ENCODE assay signal across 20 mouse cellular contexts in genomic region chr10:23179285-23179684, GRCm38 (mm10).
DNase-seq lines count a peak whose midpoint lies in the region; ATAC-seq lines count a peak whose summit lies in the region.
"Had no signal": no experiment of that assay in that cellular context is flagged by ENCODE, and none has a peak within 500 bp of the region (broad histone marks: within the 10 kb centered on the region; RNA-seq: fewer than 3 reads in every experiment).

No protein-coding gene starts in this region.

- H3K4me3 ChIP-seq in hindbrain, embryonic 11.5 days (ENCODE audit: low read depth, low read length) = no peak overlapping the region
- no peak overlapping the region for H3K4me3 ChIP-seq in hindbrain, embryonic 16.5 days (ENCODE audit: low read length)
- peak overlapping the region; percentile 20 for H3K4me3 ChIP-seq in macrophage (ENCODE audit: inconsistent target)
- H3K4me3 ChIP-seq in midbrain, embryonic 14.5 days (replicated peaks; ENCODE audit: low read depth, low read length) = no peak overlapping the region
- H3K4me3 ChIP-seq: embryonic facial prominence, embryonic 15.5 days; heart, embryonic 15.5 days; limb, embryonic 15.5 days; megakaryocyte, embryonic 14.5 days; midbrain, embryonic 13.5 days; neural tube, embryonic 13.5 days had no signal

- WGBS in hindbrain, embryonic 11.5 days = 17% methylated on average over 6 of the region's 6 CpGs
- WGBS in hindbrain, embryonic 16.5 days = 16% methylated on average over 6 of the region's 6 CpGs
- 74% methylated on average over 6 of the region's 6 CpGs for WGBS in macrophage (ENCODE audit: missing documents)
- 15% methylated on average over 6 of the region's 6 CpGs for WGBS in midbrain, embryonic 14.5 days

- no peaks in the 10 kb centered on the region for H3K36me3 ChIP-seq in hindbrain, embryonic 11.5 days (ENCODE audit: control insufficient read depth, insufficient read depth, low read length)
- no peaks in the 10 kb centered on the region for H3K36me3 ChIP-seq in hindbrain, embryonic 16.5 days (ENCODE audit: control insufficient read depth, insufficient read depth, low read length)
- no peaks in the 10 kb centered on the region for H3K36me3 ChIP-seq in macrophage (ENCODE audit: inconsistent target)
- no peaks in the 10 kb centered on the region for H3K36me3 ChIP-seq in midbrain, embryonic 14.5 days (ENCODE audit: control insufficient read depth, insufficient read depth, low read length)
- H3K36me3 ChIP-seq: embryonic facial prominence, embryonic 15.5 days; heart, embryonic 15.5 days; limb, embryonic 15.5 days; midbrain, embryonic 13.5 days; neural tube, embryonic 13.5 days had no signal

- H3K4me1 ChIP-seq in hindbrain, embryonic 11.5 days (replicated peaks; ENCODE audit: control insufficient read depth, insufficient read depth, low read length) = peaks cover 8% of the 10 kb centered on the region
- H3K4me1 ChIP-seq in hindbrain, embryonic 16.5 days (ENCODE audit: control insufficient read depth, insufficient read depth, low read depth, low read length) = no peaks in the 10 kb centered on the region
- H3K4me1 ChIP-seq in midbrain, embryonic 14.5 days (ENCODE audit: control insufficient read depth, insufficient read depth, low read length) = no peaks in the 10 kb centered on the region
- H3K4me1 ChIP-seq: heart, embryonic 15.5 days; megakaryocyte, embryonic 14.5 days; midbrain, embryonic 13.5 days had no signal

- no peaks in the 10 kb centered on the region for H3K79me2 ChIP-seq in macrophage (ENCODE audit: inconsistent target)

- no peaks in the 10 kb centered on the region for H3K9me3 ChIP-seq in hindbrain, embryonic 11.5 days (ENCODE audit: control insufficient read depth, low read length)
- H3K9me3 ChIP-seq in hindbrain, embryonic 16.5 days (ENCODE audit: control insufficient read depth, low read length) = no peaks in the 10 kb centered on the region
- H3K9me3 ChIP-seq in midbrain, embryonic 14.5 days (ENCODE audit: control insufficient read depth, low read length) = no peaks in the 10 kb centered on the region
- H3K9me3 ChIP-seq: embryonic facial prominence, embryonic 15.5 days; heart, embryonic 15.5 days; limb, embryonic 15.5 days; midbrain, embryonic 13.5 days; neural tube, embryonic 13.5 days had no signal

- H3K4me2 ChIP-seq in hindbrain, embryonic 11.5 days (replicated peaks; ENCODE audit: low read depth, low read length) = no peak overlapping the region
- H3K4me2 ChIP-seq in hindbrain, embryonic 16.5 days (ENCODE audit: low read length) = no peak overlapping the region
- H3K4me2 ChIP-seq in midbrain, embryonic 14.5 days (ENCODE audit: low read length) = no peak overlapping the region
- H3K4me2 ChIP-seq: embryonic facial prominence, embryonic 15.5 days; heart, embryonic 15.5 days; limb, embryonic 15.5 days; lung, embryonic 14.5 days; midbrain, embryonic 13.5 days; neural tube, embryonic 13.5 days had no signal

- H3K27ac ChIP-seq in hindbrain, embryonic 11.5 days (ENCODE audit: low read depth, low read length) = 0 out of 2 replicates have a peak overlapping the region, but pooled peaks have one; percentile 42
- no peak overlapping the region for H3K27ac ChIP-seq in hindbrain, embryonic 16.5 days (ENCODE audit: low read depth, low read length)
- H3K27ac ChIP-seq in macrophage = peak overlapping the region; percentile 46
- H3K27ac ChIP-seq in midbrain, embryonic 14.5 days (replicated peaks; ENCODE audit: low read depth, low read length) = no peak overlapping the region
- H3K27ac ChIP-seq: embryonic facial prominence, embryonic 15.5 days; heart, embryonic 15.5 days; limb, embryonic 15.5 days; liver, embryonic 14.5 days; midbrain, embryonic 13.5 days; neural tube, embryonic 13.5 days had no signal

- peak; percentile 49; the same call in 1 of the 2 replicates for ATAC-seq in hindbrain, embryonic 11.5 days (ENCODE audit: low FRiP score)
- ATAC-seq in hindbrain, embryonic 16.5 days = no peak
- ATAC-seq in midbrain, embryonic 14.5 days (ENCODE audit: low FRiP score, low TSS enrichment) = no peak
- ATAC-seq: midbrain, embryonic 13.5 days had no signal

- H3K9ac ChIP-seq in hindbrain, embryonic 11.5 days (ENCODE audit: low read depth, low read length) = no peak overlapping the region
- H3K9ac ChIP-seq in hindbrain, embryonic 16.5 days (ENCODE audit: low read depth, low read length) = no peak overlapping the region
- no peak overlapping the region for H3K9ac ChIP-seq in midbrain, embryonic 14.5 days (replicated peaks; ENCODE audit: low read length)
- H3K9ac ChIP-seq: embryonic facial prominence, embryonic 15.5 days; heart, embryonic 15.5 days; limb, embryonic 15.5 days; liver, embryonic 14.5 days; lung, embryonic 14.5 days; midbrain, embryonic 13.5 days; neural tube, embryonic 13.5 days had no signal

- H3K27me3 ChIP-seq in hindbrain, embryonic 11.5 days (ENCODE audit: control insufficient read depth, insufficient read depth, low read length) = no peaks in the 10 kb centered on the region
- H3K27me3 ChIP-seq in hindbrain, embryonic 16.5 days (replicated peaks; ENCODE audit: control insufficient read depth, insufficient read depth, low read length) = no peaks in the 10 kb centered on the region
- no peaks in the 10 kb centered on the region for H3K27me3 ChIP-seq in midbrain, embryonic 14.5 days (ENCODE audit: control insufficient read depth, insufficient read depth, low read length)
- H3K27me3 ChIP-seq: embryonic facial prominence, embryonic 15.5 days; heart, embryonic 15.5 days; limb, embryonic 15.5 days; megakaryocyte, embryonic 14.5 days; midbrain, embryonic 13.5 days; neural tube, embryonic 13.5 days had no signal

- peak; percentile 32 for DNase-seq in embryo, embryonic 10 days (ENCODE audit: low spot score)
- DNase-seq in embryo, embryonic 9.5 days (ENCODE audit: extremely low spot score) = no peak
- DNase-seq in hindbrain, embryonic 11.5 days (ENCODE audit: low spot score) = peak; percentile 22
- peak; percentile 82 for DNase-seq in Muller cell, postnatal 12 days (ENCODE audit: inconsistent ontology term)
- no peak for DNase-seq in midbrain, embryonic 14.5 days
- no peak for DNase-seq in right cerebral cortex, adult 2 months (ENCODE audit: low spot score in 2 of 2)
- DNase-seq: adrenal gland, postnatal 14 days; cerebellum, adult 9-10 months; kidney, adult 8-10 months; left cerebral cortex, postnatal 4 days; lung, embryonic 14.5 days had no signal

Comparison
In these comparisons a context has a peak if more than half of its experiments do, and no peak if none do; other contexts are left out.
1. DNase-seq: peak in embryo, embryonic 10 days (single experiment), hindbrain, embryonic 11.5 days (single experiment) and Muller cell, postnatal 12 days (single experiment); none in embryo, embryonic 9.5 days (single experiment), midbrain, embryonic 14.5 days (single experiment) and right cerebral cortex, adult 2 months (0 of 2).
2. H3K27ac ChIP-seq: peak in hindbrain, embryonic 11.5 days (single experiment) and macrophage (single experiment); none in hindbrain, embryonic 16.5 days (single experiment) and midbrain, embryonic 14.5 days (single experiment).